Mouse (Mus musculus): ENCODE measurements around the gene Nlrp14. TPM values are rescaled to one million over a fixed set of nuclear protein-coding genes. Genes with fewer than 3 reads are reported as not detected.
A peak's percentile ranks its signal among the peaks of the same experiment; 100 is the strongest.
"Not testable (repeated sequence)": the region's sequence is repeated elsewhere in the genome, so short reads cannot be mapped to it uniquely, and the experiment has no call there.

The Nlrp14 gene
- not detected in 2 replicates for polyA plus RNA-seq (2014; fragmentation: Nextera tagmentation; extraction: Ambion mirVana)

DNA sequence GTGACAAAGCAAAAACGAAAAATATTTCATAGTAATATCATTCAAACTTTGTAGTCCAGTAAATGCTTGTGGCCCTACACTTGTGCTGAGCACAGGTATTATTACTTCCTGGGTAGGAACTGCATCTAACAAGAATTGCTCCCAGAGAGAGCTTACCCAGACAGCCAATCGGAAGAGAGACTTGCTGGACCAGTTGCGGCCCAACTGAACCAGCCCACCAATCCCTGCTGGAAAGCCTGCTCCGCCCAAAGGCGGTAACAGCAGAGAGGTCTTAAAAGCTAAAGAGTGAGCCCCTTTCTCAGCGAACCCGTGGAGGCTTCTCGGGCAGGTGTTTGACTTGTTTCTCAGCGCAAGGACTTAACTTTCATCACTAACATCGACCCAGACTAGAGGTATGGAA lies at the start of gene Nlrp14:
Nlrp14 (plus strand) TSS at position 301 of the 400 bp plus-strand sequence.
- H3K9me3 ChIP-seq (ENCODE audit: control insufficient read depth, low read depth, low read length) = no peaks in the 10 kb centered on the region
- 73% methylated on average over 10 of the region's 10 CpGs for WGBS

DNA sequence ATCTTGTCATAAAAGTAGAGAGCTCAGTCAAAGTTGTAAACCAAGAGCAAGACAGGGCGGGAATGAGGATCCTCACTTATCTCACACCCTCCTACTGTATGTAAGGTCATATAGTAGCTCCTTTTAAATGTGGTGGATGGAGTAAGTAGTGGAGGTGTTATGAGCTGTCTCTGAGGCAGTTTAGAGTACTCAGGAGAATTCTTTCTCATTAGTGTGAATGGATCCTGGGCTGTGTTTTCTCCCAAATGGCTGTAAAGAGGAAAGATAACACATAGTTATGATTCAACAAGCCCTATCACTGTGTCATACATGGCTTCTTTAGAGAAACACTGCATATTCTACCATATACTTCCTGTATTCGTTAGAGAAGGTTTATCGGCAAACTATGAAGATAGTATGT lies 35.8 kb upstream of the Nlrp14 start, which contains the start of gene Olfr715:
Olfr715 (minus strand) TSS at position 101 of the 400 bp plus-strand sequence.
- H3K4me1 ChIP-seq (ENCODE audit: control insufficient read depth, insufficient read depth, low read length); H3K4me3 ChIP-seq (ENCODE audit: low read depth, low read length); H3K9me3 ChIP-seq (ENCODE audit: control insufficient read depth, low read depth, low read length); H3K27ac ChIP-seq (ENCODE audit: low read length); H3K9ac ChIP-seq (replicated peaks; ENCODE audit: low read depth, low read length); ATAC-seq (ENCODE audit: insufficient number of reproducible peaks, insufficient read depth, low FRiP score, low read depth); H3K4me2 ChIP-seq (replicated peaks; ENCODE audit: low read depth, low read length); H3K27me3 ChIP-seq (ENCODE audit: control insufficient read depth, insufficient read depth, low read length); H3K36me3 ChIP-seq (ENCODE audit: control insufficient read depth, insufficient read depth, low read length): not testable (repeated sequence)
- 83% methylated on average over 2 of the region's 3 CpGs for WGBS

More for the DNA sequence above, at the start of gene Nlrp14:
- no peaks in the 10 kb centered on the region for H3K36me3 ChIP-seq (ENCODE audit: control insufficient read depth, insufficient read depth, low read length)
- H3K27me3 ChIP-seq (ENCODE audit: control insufficient read depth, insufficient read depth, low read length) = no peaks in the 10 kb centered on the region
- H3K4me3 ChIP-seq (ENCODE audit: low read depth, low read length) = no peak within 1 kb of the TSS
- no peak within 1 kb of the TSS for H3K27ac ChIP-seq (ENCODE audit: low read length)
- no peak within 1 kb of the TSS for H3K4me2 ChIP-seq (replicated peaks; ENCODE audit: low read depth, low read length)
- no peak for ATAC-seq (ENCODE audit: insufficient number of reproducible peaks, insufficient read depth, low FRiP score, low read depth)
- H3K9ac ChIP-seq (replicated peaks; ENCODE audit: low read depth, low read length) = no peak within 1 kb of the TSS
- H3K4me1 ChIP-seq (ENCODE audit: control insufficient read depth, insufficient read depth, low read length) = no peaks in the 10 kb centered on the region

DNA sequence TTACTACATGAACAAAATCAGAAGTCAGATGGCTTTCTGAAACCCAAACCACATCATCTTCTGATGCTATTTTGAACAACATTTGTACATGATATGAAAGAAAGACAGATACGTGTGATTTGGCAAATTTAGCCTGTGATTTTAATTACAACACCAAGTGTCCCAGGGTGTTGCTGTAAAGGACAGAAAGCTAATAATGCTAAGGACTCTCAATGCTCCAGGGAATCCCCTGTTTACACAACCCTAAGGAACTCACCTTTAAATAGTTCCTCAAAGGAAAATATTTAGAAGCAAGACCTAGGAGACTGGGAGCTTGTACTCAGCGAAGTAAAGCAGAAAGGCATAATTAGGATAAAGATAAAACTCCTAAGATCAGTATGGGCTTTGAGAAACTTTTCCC lies 28.8 kb upstream of the Nlrp14 start, which contains the start of gene Olfr716:
Olfr716 (plus strand) TSS at position 301 of the 400 bp plus-strand sequence.
- not testable (repeated sequence) for H3K9ac ChIP-seq (replicated peaks; ENCODE audit: low read depth, low read length); ATAC-seq (ENCODE audit: insufficient number of reproducible peaks, insufficient read depth, low FRiP score, low read depth); H3K9me3 ChIP-seq (ENCODE audit: control insufficient read depth, low read depth, low read length); H3K4me1 ChIP-seq (ENCODE audit: control insufficient read depth, insufficient read depth, low read length); H3K36me3 ChIP-seq (ENCODE audit: control insufficient read depth, insufficient read depth, low read length); H3K27me3 ChIP-seq (ENCODE audit: control insufficient read depth, insufficient read depth, low read length); H3K4me2 ChIP-seq (replicated peaks; ENCODE audit: low read depth, low read length); H3K27ac ChIP-seq (ENCODE audit: low read length); H3K4me3 ChIP-seq (ENCODE audit: low read depth, low read length)
- WGBS = 63% methylated on average over 2 of the region's 2 CpGs

DNA sequence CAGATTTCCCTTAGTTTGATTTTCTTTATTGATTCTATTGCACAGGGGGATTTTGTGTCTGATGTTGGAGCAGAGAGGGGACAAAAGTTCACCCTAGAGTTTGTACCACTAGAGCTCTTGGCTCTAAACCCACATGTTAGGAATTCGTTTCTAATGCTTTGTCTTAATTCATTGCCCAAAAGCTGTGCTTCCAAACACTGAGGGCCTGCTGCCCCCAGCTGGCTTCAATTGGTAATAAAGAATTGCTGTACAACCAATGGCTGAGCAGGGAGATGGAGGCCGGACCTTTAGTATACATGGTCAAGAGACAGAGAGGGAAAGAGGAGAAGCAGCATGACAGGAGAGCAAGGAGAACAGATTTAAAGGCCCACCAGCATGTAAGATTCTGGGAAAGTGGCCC lies 13.6 kb downstream of the Nlrp14 start:
- Histone ChIP-seq H3K4me1 (ENCODE audit: control insufficient read depth, insufficient read depth, low read length) (no peaks in the 10 kb centered on the region), H3K9me3 (ENCODE audit: control insufficient read depth, low read depth, low read length) (no peaks in the 10 kb centered on the region), H3K36me3 (ENCODE audit: control insufficient read depth, insufficient read depth, low read length) (no peaks in the 10 kb centered on the region), H3K27ac (ENCODE audit: low read length) (no peak overlapping the region), H3K9ac (replicated peaks; ENCODE audit: low read depth, low read length) (no peak overlapping the region), H3K4me3 (ENCODE audit: low read depth, low read length) (no peak overlapping the region), H3K4me2 (replicated peaks; ENCODE audit: low read depth, low read length) (no peak overlapping the region), H3K27me3 (ENCODE audit: control insufficient read depth, insufficient read depth, low read length) (no peaks in the 10 kb centered on the region)
- WGBS = 44% methylated on average over 2 of the region's 2 CpGs
- no peak for ATAC-seq (ENCODE audit: insufficient number of reproducible peaks, insufficient read depth, low FRiP score, low read depth)

DNA sequence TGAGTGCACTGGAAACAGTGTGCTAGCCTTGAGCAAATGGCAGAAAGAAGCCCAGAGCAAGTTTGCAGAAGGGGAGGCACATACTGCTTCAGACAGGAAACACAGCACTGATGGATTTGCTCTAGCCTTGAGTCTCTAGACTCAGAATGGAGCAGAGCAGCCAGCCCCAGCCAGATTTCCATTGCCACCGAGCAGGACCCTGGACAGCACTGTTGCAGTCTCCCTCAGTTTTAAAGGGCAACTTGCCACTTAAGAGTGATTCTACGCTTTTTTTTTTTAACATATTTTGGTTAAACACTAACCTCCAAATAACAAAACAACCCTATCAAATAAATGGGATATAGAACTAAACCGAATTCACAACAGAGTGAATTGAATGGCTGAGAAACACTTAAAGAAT lies 35.0 kb downstream of the Nlrp14 start:
- no peak for ATAC-seq (ENCODE audit: insufficient number of reproducible peaks, insufficient read depth, low FRiP score, low read depth)
- Histone ChIP-seq H3K27ac (ENCODE audit: low read length) (no peak overlapping the region), H3K4me3 (ENCODE audit: low read depth, low read length) (no peak overlapping the region), H3K9ac (replicated peaks; ENCODE audit: low read depth, low read length) (no peak overlapping the region), H3K36me3 (ENCODE audit: control insufficient read depth, insufficient read depth, low read length) (no peaks in the 10 kb centered on the region), H3K9me3 (ENCODE audit: control insufficient read depth, low read depth, low read length) (no peaks in the 10 kb centered on the region), H3K4me2 (replicated peaks; ENCODE audit: low read depth, low read length) (no peak overlapping the region), H3K27me3 (ENCODE audit: control insufficient read depth, insufficient read depth, low read length) (no peaks in the 10 kb centered on the region), H3K4me1 (ENCODE audit: control insufficient read depth, insufficient read depth, low read length) (no peaks in the 10 kb centered on the region)
- WGBS = 26% methylated on average over 3 of the region's 3 CpGs

DNA sequence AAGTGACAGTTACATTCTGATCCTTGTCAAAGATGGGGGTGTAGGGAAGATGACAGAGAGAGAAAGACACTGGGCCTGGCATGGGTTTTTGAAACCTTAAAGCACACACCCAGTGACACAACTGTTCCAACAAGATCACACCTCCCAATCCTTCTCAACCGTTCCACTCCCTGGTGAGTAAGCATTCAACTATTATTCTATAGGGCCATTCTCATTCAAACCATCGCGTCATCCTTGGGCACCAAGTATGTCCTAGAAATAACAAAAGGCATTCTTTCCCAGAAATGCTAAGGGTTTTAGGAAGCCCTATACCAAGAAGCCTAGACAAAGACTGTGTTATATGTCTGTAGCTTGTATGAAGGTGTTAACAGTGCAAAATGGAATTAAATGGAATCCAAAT lies 41.1 kb downstream of the Nlrp14 start:
- Histone ChIP-seq H3K9me3 (ENCODE audit: control insufficient read depth, low read depth, low read length) (peaks cover 15% of the 10 kb centered on the region), H3K27me3 (ENCODE audit: control insufficient read depth, insufficient read depth, low read length) (peaks cover 26% of the 10 kb centered on the region), H3K4me3 (ENCODE audit: low read depth, low read length) (no peak overlapping the region), H3K4me1 (ENCODE audit: control insufficient read depth, insufficient read depth, low read length) (no peaks in the 10 kb centered on the region), H3K9ac (replicated peaks; ENCODE audit: low read depth, low read length) (no peak overlapping the region), H3K4me2 (replicated peaks; ENCODE audit: low read depth, low read length) (no peak overlapping the region), H3K36me3 (ENCODE audit: control insufficient read depth, insufficient read depth, low read length) (no peaks in the 10 kb centered on the region), H3K27ac (ENCODE audit: low read length) (no peak overlapping the region)
- WGBS = 84% methylated on average over 3 of the region's 3 CpGs
- no peak for ATAC-seq (ENCODE audit: insufficient number of reproducible peaks, insufficient read depth, low FRiP score, low read depth)

DNA sequence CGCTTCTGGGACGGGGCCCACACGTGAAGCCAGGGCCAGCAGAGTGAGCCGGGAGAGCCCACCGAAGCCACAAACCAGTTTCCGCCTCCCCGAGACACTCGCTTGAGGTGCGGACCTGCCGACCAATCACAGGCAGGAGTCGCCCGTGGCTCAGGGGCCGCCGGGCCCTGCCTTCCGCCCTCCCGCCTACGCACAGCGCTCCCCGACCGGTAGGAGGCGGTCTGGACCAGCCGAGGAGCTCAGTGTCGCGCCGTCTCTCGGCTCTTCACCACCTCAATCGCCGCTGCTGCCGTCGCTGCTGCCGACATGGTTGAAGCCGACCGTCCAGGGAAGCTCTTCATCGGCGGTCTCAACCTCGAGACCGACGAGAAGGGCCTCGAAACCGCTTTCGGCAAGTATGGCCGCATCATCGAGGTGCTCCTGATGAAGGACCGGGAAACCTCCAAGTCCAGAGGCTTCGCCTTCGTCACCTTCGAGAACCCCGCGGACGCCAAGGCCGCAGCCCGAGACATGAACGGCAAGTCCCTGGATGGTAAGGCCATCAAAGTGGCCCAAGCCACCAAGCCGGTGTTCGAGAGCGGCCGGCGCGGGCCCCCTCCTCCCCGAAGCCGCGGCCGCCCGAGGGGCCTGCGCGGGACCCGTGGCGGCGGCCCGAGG lies 42.5 kb downstream of the Nlrp14 start, which contains the start of gene Rbmxl2:
Rbmxl2 (plus strand) TSS at position 242 of the 657 bp plus-strand sequence.
- Histone ChIP-seq H3K9ac (replicated peaks; ENCODE audit: low read depth, low read length) (no peak within 1 kb of the TSS), H3K4me1 (ENCODE audit: control insufficient read depth, insufficient read depth, low read length) (no peaks in the 10 kb centered on the region), H3K36me3 (ENCODE audit: control insufficient read depth, insufficient read depth, low read length) (no peaks in the 10 kb centered on the region), H3K27me3 (ENCODE audit: control insufficient read depth, insufficient read depth, low read length) (peaks cover 28% of the 10 kb centered on the region), H3K4me2 (replicated peaks; ENCODE audit: low read depth, low read length) (peak within 1 kb of the TSS; percentile 10; the same call in 1 of the 2 replicates), H3K9me3 (ENCODE audit: control insufficient read depth, low read depth, low read length) (peaks cover 15% of the 10 kb centered on the region), H3K4me3 (ENCODE audit: low read depth, low read length) (peak within 1 kb of the TSS; percentile 18; the same call in 1 of the 2 replicates), H3K27ac (ENCODE audit: low read length) (no peak within 1 kb of the TSS)
- 34% methylated on average over 70 of the region's 70 CpGs for WGBS
- ATAC-seq (ENCODE audit: insufficient number of reproducible peaks, insufficient read depth, low FRiP score, low read depth) = no peak

DNA sequence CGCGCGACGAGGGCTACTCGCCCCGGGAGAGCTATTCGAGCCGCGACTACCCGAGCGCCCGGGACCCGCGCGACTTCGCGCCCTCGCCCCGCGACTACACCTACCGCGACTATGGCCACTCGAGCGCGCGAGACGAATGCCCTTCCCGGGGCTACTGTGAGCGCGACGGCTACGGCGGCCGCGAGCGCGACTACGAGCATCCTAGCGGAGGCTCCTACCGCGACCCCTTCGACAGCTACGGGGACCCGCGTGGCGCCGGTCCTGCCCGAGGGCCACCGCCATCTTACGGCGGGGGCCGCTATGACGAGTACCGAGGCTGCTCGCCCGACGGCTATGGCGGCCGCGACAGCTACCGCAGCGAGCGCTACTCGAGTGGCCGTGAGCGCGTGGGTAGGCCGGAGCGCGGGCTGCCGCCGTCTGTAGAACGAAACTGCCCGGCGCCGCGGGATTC lies 43.4 kb downstream of the Nlrp14 start:
- H3K27me3 ChIP-seq (ENCODE audit: control insufficient read depth, insufficient read depth, low read length) = peaks cover 28% of the 10 kb centered on the region
- 0 out of 2 replicates have a peak, but pooled peaks have one; percentile 23 for ATAC-seq (ENCODE audit: insufficient number of reproducible peaks, insufficient read depth, low FRiP score, low read depth)
- no peak overlapping the region for H3K27ac ChIP-seq (ENCODE audit: low read length)
- peak overlapping the region; percentile 10; the same call in 1 of the 2 replicates for H3K4me2 ChIP-seq (replicated peaks; ENCODE audit: low read depth, low read length)
- no peak overlapping the region for H3K9ac ChIP-seq (replicated peaks; ENCODE audit: low read depth, low read length)
- no peaks in the 10 kb centered on the region for H3K36me3 ChIP-seq (ENCODE audit: control insufficient read depth, insufficient read depth, low read length)
- peak overlapping the region; percentile 18; the same call in 1 of the 2 replicates for H3K4me3 ChIP-seq (ENCODE audit: low read depth, low read length)
- WGBS = 24% methylated on average over 77 of the region's 77 CpGs
- no peaks in the 10 kb centered on the region for H3K4me1 ChIP-seq (ENCODE audit: control insufficient read depth, insufficient read depth, low read length)
- H3K9me3 ChIP-seq (ENCODE audit: control insufficient read depth, low read depth, low read length) = peaks cover 15% of the 10 kb centered on the region
